Mouse (Mus musculus) spleen, postnatal 14 days (tissue): ENCODE data around the gene Slc35b2.

Source experiments
- DNase-seq, 2 experiments: peaks; one replicate each; pipeline ENCODE4 v3.0.0; 2021 to 2022; ENCODE audit warnings: low spot score in 2 of 2

Slc35b2 gene

GRCm38 (mm10) chr17:45564531-45565084 lies 934 bp downstream of the Slc35b2 start:
- DNase-seq = no peak

DNA sequence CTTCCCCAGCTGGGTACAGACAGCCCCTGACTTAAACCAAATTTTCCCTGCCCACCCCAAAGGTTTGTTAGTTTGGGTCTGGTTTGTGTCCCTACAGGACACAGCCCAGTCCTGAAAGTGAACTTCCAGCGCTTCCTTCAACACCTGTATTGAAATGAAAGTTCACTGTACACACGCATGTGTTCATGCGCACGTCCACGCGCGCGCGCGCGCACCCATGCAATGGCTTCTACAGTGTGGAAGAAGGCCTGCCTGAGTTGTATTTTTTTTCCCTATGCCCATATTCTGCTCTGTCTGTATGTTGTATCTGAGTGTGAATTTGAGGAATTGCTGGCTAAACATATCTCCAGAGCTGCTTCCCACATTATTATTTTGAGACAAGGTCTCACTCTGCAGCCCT lies 1.4 kb downstream of the Slc35b2 start:
- DNase-seq = no peak

DNA sequence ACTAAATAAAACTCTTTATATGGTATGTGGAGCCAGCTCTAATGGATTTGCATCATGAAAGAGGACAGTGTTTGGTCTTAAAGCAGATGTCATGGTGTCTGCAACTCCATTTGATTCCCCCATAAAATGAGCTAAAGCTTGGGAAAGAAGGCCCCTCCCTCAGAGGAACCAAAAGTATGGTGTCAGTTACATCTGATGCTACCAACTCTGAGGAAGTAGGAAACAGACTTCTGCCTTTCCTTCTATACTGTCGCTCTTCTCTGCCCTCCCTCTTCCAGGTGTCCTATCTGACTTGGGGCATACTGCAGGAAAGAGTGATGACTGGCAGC lies 2.3 kb downstream of the Slc35b2 start:
- no peak for DNase-seq

DNA sequence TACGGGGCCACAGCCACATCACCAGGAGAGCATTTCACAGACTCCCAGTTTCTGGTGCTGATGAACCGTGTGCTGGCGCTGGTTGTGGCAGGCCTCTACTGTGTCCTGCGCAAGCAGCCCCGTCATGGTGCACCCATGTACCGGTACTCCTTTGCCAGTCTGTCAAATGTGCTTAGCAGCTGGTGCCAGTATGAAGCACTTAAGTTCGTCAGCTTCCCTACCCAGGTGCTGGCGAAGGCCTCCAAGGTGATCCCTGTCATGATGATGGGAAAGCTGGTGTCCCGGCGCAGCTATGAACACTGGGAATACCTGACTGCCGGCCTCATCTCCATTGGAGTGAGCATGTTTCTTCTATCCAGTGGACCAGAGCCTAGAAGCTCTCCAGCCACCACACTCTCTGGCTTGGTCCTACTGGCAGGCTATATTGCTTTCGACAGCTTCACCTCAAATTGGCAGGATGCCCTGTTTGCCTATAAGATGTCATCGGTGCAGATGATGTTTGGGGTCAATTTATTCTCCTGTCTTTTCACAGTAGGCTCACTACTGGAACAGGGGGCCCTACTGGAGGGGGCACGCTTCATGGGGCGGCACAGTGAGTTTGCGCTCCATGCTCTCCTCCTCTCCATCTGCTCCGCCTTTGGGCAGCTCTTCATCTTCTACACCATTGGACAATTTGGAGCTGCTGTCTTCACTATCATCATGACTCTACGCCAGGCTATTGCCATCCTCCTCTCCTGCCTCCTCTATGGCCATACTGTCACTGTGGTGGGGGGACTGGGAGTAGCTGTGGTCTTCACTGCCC lies 2.9 kb downstream of the Slc35b2 start:
- no peak for DNase-seq

DNA sequence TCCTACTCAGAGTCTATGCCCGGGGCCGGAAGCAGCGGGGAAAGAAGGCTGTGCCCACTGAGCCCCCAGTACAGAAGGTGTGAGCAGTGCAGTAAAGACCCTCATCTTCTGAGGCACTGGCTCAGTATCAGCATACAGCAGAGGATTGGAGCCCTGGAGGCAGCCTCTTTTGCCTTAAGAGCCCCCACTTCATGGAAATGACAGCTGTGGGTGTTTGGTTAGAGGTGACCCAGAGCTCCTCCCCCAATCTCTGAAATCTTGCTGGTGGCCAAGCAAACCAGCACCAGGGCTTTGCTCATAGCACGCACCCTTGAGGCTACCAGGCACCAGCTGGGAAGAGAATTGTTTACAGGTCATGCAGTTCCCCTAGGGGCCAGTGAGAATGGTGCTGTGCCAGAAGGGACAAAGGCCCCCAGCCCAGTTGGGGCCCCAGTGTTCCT lies 3.5 kb downstream of the Slc35b2 start:
- no peak for DNase-seq

DNA sequence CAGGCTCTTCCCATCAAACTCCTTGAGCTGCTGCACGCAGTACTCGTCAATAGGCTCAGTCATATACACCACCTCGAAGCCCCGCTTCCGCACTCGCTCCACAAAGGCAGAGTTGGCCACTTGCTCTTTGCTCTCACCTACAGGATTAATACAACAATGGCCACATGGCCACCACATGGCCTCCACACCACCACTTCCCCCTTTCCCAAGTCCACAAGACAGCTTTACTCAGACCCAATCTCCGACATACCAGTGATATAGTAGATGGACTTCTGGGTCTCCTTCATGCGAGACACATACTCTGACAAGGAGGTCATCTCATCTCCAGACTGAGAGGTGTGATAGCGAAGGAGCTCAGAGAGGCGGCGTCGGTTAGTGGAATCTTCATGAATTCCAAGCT lies 5.3 kb downstream of the Slc35b2 start:
- DNase-seq = no peak

DNA sequence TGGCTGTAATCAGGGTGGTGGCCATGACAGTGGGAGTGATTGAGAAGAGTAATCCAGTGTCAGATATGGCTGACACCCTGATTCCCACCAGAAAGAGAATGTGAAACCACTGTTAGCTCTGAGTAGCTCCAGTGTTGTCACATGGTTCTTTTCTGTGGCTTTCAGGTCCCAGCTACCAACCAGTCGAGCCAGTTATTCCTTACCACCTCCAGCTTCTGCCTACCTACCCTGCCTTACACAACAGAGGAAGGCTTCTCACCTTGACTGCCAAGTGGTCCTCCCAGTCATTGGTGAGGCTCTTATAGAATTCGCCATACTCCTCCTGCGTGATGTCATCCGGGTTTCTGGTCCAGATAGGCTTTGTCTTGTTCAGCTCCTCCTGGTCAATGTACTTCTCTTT lies 6.3 kb downstream of the Slc35b2 start:
- DNase-seq = no peak

GRCm38 (mm10) chr17:45572103-45573086 lies 8.7 kb downstream of the Slc35b2 start:
- peak; percentile 41 to 59 for DNase-seq

DNA sequence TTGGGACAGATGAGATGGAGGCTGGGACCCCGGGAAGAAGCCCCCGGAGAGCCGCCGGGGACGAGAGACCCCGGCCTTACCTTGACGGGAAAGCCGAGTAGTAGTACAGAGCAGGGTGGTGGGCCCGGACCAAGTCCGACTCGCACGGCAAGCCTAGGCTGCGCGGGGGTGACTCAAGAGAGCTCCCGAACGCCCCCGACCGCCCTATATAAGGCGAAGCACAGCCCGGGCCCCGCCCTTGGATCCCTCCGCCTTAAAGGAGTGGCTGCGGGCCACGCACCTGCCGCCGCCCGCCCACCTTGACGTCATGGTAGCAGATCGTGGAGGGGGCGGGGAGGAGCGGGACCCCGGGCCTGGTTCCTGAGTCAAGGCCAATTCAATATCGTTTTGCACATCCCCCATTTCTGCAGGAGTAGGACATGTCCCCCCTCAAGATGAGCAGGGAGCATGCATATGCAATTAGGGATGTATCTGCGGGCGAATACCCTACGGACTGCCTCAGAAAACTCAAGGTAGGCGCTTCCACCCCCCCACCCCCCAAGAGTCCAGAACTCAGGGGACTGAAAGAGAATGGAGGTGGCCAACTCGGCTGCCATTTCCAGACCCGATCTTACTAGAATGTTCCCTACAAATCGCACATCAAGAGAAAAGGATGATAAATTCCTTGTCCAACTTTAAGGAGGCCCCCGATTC lies 9.6 kb downstream of the Slc35b2 start, which contains the start of gene Hsp90ab1:
Gene Hsp90ab1, minus strand, starts transcription at position 185 of the 693 bp plus-strand sequence.
- DNase-seq = peak; percentile 96 to 98

DNA sequence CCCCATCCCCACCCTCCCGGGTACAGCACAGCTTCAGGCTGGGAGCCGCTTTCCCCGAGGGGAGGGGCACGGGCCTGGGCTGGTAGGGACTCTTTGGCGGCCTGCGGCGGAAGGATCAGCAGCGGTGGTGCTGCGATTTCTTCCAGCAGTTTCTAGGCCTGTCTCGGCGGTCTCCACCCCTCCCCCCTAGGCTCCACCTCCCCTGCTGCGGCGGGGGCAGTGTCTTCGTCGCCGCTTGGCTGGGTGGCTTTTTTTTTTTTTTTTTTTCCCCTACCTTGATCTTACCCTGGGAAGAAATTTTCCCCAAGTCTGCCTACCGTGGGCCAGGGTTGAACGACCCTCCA lies 10.1 kb downstream of the Slc35b2 start:
- DNase-seq = peak; percentile 88

DNA sequence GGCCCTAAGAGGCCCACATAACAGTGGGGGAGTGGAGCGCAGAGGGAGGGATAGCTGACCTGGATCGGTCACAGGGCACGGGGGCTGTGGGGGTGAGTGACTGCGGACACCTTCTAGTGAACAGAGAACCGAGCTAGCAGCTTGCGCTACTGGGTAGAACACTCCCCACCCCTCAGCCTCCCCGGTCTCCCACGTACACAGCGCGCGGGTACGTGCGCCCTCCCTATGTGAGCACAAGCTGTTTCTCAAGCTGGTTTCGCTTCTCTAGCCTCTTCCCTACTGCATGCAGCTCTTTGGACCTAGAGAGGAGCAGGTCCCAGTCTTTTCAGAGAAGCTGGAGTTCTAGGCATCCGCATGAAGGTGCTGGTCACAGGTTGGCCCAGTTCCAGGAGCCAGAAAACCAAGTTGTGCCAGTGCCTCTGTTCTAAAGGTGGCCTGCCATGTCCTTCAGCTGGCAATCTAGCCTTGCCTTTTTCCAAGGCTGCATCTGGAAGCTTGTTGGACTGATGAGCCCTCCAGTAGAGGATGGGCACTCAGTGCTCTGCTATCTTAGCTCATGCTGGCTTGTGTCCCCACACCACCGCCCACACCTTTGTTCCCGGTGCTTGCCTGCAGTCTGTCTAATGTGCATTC lies 10.6 kb downstream of the Slc35b2 start:
- peak; percentile 42 to 50 for DNase-seq

GRCm38 (mm10) chr17:45575123-45575897 lies 11.6 kb downstream of the Slc35b2 start:
- DNase-seq = no peak

- DNase-seq = no peak
Measured at GRCm38 (mm10) chr17:45578242-45578641, 14.6 kb downstream of the Slc35b2 start.

DNA sequence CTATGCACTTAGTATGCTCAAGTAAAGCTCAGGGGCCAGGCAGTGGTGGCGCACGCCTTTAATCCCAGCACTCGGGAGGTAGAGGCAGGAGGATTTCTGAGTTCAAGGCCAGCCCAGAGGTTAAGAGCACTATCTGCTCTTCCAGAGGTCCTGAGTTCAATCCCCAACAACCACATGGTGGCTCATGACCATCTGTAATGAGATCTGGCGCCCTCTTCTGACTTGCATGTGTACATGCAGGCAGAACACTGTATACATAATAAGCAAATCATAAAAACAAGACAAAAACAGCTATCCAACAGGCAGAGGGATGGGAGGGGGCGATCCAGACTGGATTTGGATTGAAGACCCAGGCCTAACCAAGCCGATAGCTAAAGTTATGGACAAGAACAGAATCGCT lies 15.2 kb downstream of the Slc35b2 start:
- DNase-seq = no peak

- DNase-seq = no peak
Measured at GRCm38 (mm10) chr17:45579554-45579953, 15.9 kb downstream of the Slc35b2 start.

DNA sequence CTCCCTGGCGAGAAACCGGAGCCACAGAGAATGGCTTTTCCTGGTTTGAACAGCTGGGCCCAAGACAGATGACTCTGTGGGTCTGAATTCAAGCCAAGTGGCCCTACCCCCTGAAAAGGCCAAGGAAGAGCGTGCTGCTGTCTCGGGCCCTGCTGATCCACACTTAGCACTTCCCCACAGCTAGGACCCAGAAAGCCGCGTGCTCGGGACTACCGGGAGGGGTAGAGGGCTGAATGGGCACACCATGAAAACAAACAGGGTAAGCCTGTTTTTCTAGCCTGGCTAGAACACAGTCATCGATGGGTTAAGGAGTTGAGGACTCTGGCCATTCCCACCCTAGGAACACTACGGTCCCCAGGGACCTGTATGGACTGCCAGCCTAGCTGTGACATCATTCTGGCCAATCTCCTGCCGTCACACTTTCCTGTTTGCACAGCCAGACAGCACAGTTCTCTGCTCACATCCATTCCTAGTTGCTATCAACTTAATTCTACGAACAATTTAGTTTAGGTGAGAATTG lies 17.3 kb downstream of the Slc35b2 start:
- no peak for DNase-seq

DNA sequence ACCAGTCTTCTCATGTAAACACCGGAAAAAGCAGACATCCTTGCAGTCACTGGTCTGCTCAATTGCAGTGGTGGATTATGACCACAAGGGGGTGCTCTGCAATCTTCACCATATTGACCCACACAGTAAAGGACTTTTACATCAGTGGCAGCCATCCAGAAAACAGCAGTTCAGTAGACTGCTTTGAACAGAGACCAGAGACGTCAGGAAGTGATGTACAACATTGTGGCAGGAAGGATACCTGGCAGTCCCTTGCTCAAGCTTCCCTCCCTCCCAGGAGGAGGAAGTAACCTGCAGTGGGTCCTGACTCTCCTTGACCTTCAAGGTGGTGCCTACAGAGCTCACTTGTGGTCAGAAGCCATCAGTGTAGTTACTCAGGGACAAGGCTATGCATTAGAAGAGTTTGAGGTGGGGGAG lies 17.9 kb downstream of the Slc35b2 start:
- DNase-seq = peak; percentile 47 to 73

DNA sequence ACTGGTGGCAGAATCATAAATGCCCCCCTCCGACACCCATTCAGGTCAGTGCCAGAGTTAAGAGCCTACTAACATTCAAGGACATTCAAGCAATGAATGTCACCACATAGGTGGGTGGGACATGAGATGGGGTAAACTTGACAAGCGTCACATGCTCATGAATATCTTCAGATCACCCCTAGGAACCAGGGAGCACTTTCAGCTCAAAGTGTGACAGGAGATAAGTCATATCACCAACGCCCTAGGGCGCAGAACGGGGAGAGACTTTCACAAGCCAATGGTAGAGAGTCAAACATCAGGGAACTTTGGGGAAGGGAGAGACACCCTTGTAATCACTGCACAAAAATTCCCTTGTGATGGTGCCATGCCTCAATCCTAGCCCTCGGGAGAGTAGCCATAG lies 18.5 kb downstream of the Slc35b2 start:
- DNase-seq = no peak

- DNase-seq = no peak
Measured at GRCm38 (mm10) chr17:45582715-45583355, 19.2 kb downstream of the Slc35b2 start.
